Mouse (Mus musculus) ES-Bruce4 (cell line): ENCODE results near the gene 6430531B16Rik.

Experiments
- CTCF ChIP-seq: IDR thresholded peaks from one replicate; pipeline ENCODE4 v1.8.1; 2011; ENCODE audit warnings: low read depth, low read length
- POLR2A ChIP-seq: IDR thresholded peaks from one replicate; pipeline ENCODE4 v1.8.1; 2011; ENCODE audit warnings: low read length; ENCODE audit not compliant: insufficient read depth

GRCm38 (mm10) chr7:139980778-139981177 lies 2.2 kb upstream of the 6430531B16Rik start:
- TF ChIP-seq POLR2A (no peak), CTCF (no peak)
